Mouse (Mus musculus): Measurements from ENCODE around the gene Ift22. TPM values are rescaled to one million over a fixed set of nuclear protein-coding genes. Genes with fewer than 3 reads are reported as not detected.

Ift22 gene
- polyA plus RNA-seq, 2 experiments, result 2.5 to 9.9 TPM

DNA sequence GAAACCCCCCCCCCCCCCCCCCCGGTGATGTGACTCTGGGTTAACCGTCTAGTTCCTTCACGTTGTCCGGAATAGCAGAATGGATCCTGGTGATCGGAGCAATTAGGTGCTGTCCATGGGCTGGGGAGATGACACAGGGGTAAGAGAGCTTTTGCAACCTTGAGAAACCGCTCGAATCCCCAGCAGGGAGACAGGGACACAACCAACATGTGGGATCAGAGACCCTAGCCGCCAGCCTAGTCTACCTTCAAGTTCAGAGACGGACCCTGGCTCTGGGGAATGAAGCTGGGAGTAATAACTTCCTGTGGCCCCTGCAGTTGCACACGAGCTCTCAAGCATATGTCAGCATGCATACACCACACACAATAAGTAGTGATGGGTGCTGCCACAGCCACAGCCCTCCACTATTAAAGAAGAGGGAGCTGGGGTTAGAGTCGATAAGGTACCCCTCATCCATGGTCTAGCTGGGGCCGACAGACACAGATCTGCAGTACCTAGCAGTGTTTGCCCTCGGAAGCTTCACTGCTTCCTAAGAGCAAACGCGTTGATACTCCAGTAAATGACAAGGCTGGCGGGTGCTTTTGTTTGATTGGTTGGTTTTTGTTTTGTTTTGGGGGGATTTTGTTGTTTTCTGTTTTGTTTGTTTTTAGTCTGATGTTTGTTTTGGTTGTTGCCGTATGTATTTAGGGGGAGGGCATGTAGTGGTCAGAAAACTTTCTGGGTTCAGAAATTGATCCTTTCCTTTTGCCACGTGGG is 11.8 kb downstream of the Ift22 start:
- no peaks in the 10 kb centered on the region for H3K36me3 ChIP-seq (replicated peaks; ENCODE audit: control insufficient read depth, insufficient read depth, low read depth)
- no peak for DNase-seq (ENCODE audit: low read depth in 3 of 3, low spot score in 3 of 3)
- no peak overlapping the region for H3K27ac ChIP-seq
- H3K9ac ChIP-seq (replicated peaks), result peak overlapping the region; percentile 70
- peak overlapping the region; percentile 68 to 92 for H3K4me3 ChIP-seq (ENCODE audit: insufficient read depth in 1 of 2, low read depth in 2 of 2, low read length in 2 of 2)
- H3K27me3 ChIP-seq (ENCODE audit: control insufficient read depth, insufficient read depth, low read length), result no peaks in the 10 kb centered on the region
- 16% methylated on average over 17 of the region's 18 CpGs for WGBS (ENCODE audit: insufficient replicate concordance)
- no peaks in the 10 kb centered on the region for H3K9me3 ChIP-seq (ENCODE audit: control insufficient read depth, low read length)
- H3K4me1 ChIP-seq (replicated peaks; ENCODE audit: control insufficient read depth in 2 of 2, insufficient read depth in 2 of 2, low read length in 1 of 2), result peaks cover 0 to 7% of the 10 kb centered on the region in 2 experiments; a peak in 3 of 4 replicates
- H3K4me2 ChIP-seq (ENCODE audit: low read depth), result peak overlapping the region; percentile 91
- TF ChIP-seq CTCF (IDR thresholded peaks at IDR 0.05; ENCODE audit: low read depth), result no peak
- TF ChIP-seq EP300 (IDR thresholded peaks at IDR 0.05; ENCODE audit: low read depth), result no peak
- ATAC-seq (ENCODE audit: insufficient read depth), result peak; percentile 12; the same call in 1 of the 2 replicates

DNA sequence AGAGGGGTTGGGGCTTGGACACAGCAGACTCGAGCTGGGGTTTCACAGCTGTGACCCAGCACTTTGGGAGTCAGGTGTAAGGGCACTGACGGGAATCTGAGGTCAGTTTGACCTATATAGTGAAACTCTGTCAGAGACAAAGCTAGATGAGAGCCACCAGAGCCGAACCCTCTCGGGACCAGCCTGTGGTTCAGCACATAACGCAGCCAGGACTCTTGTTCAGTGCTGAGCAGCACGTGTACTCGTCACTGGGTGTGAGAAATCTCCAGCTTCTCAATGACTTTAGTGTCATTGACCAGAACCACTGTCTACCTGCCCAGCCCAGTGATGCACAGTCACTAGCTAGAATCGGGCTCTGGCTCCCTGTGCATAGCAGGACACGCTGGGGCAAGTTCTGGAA is 14.9 kb downstream of the Ift22 start:
- Histone ChIP-seq H3K4me2 (ENCODE audit: low read depth) (no peak overlapping the region), H3K4me1 (replicated peaks; ENCODE audit: control insufficient read depth in 2 of 2, insufficient read depth in 2 of 2, low read length in 1 of 2) (peaks cover 0 to 7% of the 10 kb centered on the region in 2 experiments; a peak in 3 of 4 replicates), H3K9me3 (ENCODE audit: control insufficient read depth, low read length) (no peaks in the 10 kb centered on the region), H3K27ac (no peak overlapping the region), H3K27me3 (ENCODE audit: control insufficient read depth, insufficient read depth, low read length) (no peaks in the 10 kb centered on the region), H3K4me3 (ENCODE audit: insufficient read depth in 1 of 2, low read depth in 2 of 2, low read length in 2 of 2) (no peak overlapping the region), H3K36me3 (replicated peaks; ENCODE audit: control insufficient read depth, insufficient read depth, low read depth) (no peaks in the 10 kb centered on the region), H3K9ac (replicated peaks) (no peak overlapping the region)
- no peak for DNase-seq (ENCODE audit: low read depth in 3 of 3, low spot score in 3 of 3)
- TF ChIP-seq EP300 (IDR thresholded peaks at IDR 0.05; ENCODE audit: low read depth) (no peak), CTCF (IDR thresholded peaks at IDR 0.05; ENCODE audit: low read depth) (no peak)
- ATAC-seq (ENCODE audit: insufficient read depth), result no peak
- 70% methylated on average over 9 of the region's 9 CpGs for WGBS (ENCODE audit: insufficient replicate concordance)

DNA sequence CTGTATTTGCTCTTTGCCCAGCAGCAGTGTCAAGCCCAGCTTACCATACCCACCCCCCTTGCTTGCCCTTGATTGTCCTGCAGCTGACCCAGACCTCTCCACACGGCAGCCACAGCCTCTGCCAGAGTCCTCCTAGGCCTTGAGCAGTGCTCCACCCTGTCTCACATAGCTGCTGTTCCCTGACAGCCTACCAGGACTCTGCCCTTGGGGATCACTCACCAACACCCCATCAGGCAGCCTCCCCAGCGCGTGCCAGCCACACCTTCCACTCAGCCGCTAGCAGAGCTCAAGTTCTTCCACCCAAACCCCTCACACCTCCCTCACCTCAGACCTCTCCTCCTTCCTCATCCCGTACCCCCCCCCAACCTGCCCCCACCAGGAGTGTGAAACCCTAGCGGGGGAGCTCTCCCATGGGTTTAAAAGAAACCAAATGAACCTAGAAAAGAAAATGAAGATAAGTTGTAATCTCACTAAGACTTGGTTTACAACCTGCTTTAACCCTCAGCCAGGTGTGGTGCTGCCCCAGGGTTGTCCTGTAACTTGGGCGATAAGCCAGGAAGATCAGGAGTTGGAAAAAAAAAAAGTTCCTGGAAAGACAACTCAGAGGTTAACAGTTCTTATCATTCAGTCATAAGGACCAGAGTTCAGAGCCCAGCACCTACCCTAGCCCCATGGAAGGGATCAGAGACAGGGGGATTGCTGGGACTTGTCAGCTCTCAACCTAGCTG is 16.0 kb downstream of the Ift22 start:
- TF ChIP-seq EP300 (IDR thresholded peaks at IDR 0.05; ENCODE audit: low read depth), result no peak
- TF ChIP-seq CTCF (IDR thresholded peaks at IDR 0.05; ENCODE audit: low read depth), result no peak
- H3K4me1 ChIP-seq (replicated peaks; ENCODE audit: control insufficient read depth in 2 of 2, insufficient read depth in 2 of 2, low read length in 1 of 2), result peaks cover 0 to 7% of the 10 kb centered on the region in 2 experiments; a peak in 3 of 4 replicates
- H3K36me3 ChIP-seq (replicated peaks; ENCODE audit: control insufficient read depth, insufficient read depth, low read depth), result no peaks in the 10 kb centered on the region
- H3K4me2 ChIP-seq (ENCODE audit: low read depth), result no peak overlapping the region
- no peak overlapping the region for H3K4me3 ChIP-seq (ENCODE audit: insufficient read depth in 1 of 2, low read depth in 2 of 2, low read length in 2 of 2)
- DNase-seq (ENCODE audit: low read depth in 3 of 3, low spot score in 3 of 3), result no peak
- no peak for ATAC-seq (ENCODE audit: insufficient read depth)
- WGBS (ENCODE audit: insufficient replicate concordance), result 54% methylated on average over 7 of the region's 7 CpGs
- no peak overlapping the region for H3K27ac ChIP-seq
- H3K27me3 ChIP-seq (ENCODE audit: control insufficient read depth, insufficient read depth, low read length), result no peaks in the 10 kb centered on the region
- H3K9me3 ChIP-seq (ENCODE audit: control insufficient read depth, low read length), result no peaks in the 10 kb centered on the region
- H3K9ac ChIP-seq (replicated peaks), result no peak overlapping the region

DNA sequence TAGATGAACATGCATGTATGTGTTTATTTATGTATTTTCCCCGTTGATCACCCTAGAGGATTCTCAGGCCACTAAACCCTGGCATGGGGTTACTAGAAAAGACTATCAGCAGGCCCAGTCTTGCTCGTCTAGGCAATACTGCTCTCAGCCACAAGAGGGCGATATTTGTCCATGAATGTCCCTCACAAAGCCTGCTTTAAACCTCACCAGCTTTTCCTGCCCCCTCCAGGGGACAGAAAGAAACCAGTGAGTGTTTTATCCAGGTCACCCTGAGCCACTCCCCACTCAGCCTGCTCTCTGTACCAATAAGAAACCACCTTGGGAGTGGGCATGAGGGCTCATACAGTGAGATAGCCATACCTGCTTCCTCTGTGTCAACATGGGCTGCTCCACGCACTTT is 21.1 kb downstream of the Ift22 start:
- 23% methylated on average over 4 of the region's 4 CpGs for whole genome bisulfite sequencing (ENCODE audit: insufficient replicate concordance)
- H3K9me3 ChIP-seq (ENCODE audit: control insufficient read depth, low read length), result no peaks in the 10 kb centered on the region
- TF ChIP-seq CTCF (IDR thresholded peaks at IDR 0.05; ENCODE audit: low read depth) (peak; percentile 93), EP300 (IDR thresholded peaks at IDR 0.05; ENCODE audit: low read depth) (no peak)
- H3K4me3 ChIP-seq (ENCODE audit: insufficient read depth in 1 of 2, low read depth in 2 of 2, low read length in 2 of 2), result no peak overlapping the region
- H3K4me2 ChIP-seq (ENCODE audit: low read depth), result no peak overlapping the region
- H3K4me1 ChIP-seq (replicated peaks; ENCODE audit: control insufficient read depth in 2 of 2, insufficient read depth in 2 of 2, low read length in 1 of 2), result no peaks in the 10 kb centered on the region
- H3K9ac ChIP-seq (replicated peaks), result no peak overlapping the region
- no peaks in the 10 kb centered on the region for H3K27me3 ChIP-seq (ENCODE audit: control insufficient read depth, insufficient read depth, low read length)
- H3K36me3 ChIP-seq (replicated peaks; ENCODE audit: control insufficient read depth, insufficient read depth, low read depth), result no peaks in the 10 kb centered on the region
- no peak overlapping the region for H3K27ac ChIP-seq
- DNase-seq (ENCODE audit: low read depth in 3 of 3, low spot score in 3 of 3) (peak; percentile 52 to 68 (median 59)), ATAC-seq (ENCODE audit: insufficient read depth) (peak; percentile 32; the same call in 1 of the 2 replicates)

GRCm38 (mm10) chr5:136931896-136932295 is 23.9 kb downstream of the Ift22 start:
- no peaks in the 10 kb centered on the region for H3K9me3 ChIP-seq (ENCODE audit: control insufficient read depth, low read length)
- no peak overlapping the region for H3K9ac ChIP-seq (replicated peaks)
- no peaks in the 10 kb centered on the region for H3K4me1 ChIP-seq (replicated peaks; ENCODE audit: control insufficient read depth in 2 of 2, insufficient read depth in 2 of 2, low read length in 1 of 2)
- WGBS (ENCODE audit: insufficient replicate concordance), result 76% methylated on average over 14 of the region's 14 CpGs
- no peaks in the 10 kb centered on the region for H3K36me3 ChIP-seq (replicated peaks; ENCODE audit: control insufficient read depth, insufficient read depth, low read depth)
- no peak overlapping the region for H3K27ac ChIP-seq
- H3K4me2 ChIP-seq (ENCODE audit: low read depth), result no peak overlapping the region
- TF ChIP-seq EP300 (IDR thresholded peaks at IDR 0.05; ENCODE audit: low read depth), result no peak
- TF ChIP-seq CTCF (IDR thresholded peaks at IDR 0.05; ENCODE audit: low read depth), result no peak
- no peak overlapping the region for H3K4me3 ChIP-seq (ENCODE audit: insufficient read depth in 1 of 2, low read depth in 2 of 2, low read length in 2 of 2)
- no peaks in the 10 kb centered on the region for H3K27me3 ChIP-seq (ENCODE audit: control insufficient read depth, insufficient read depth, low read length)
- no peak for DNase-seq (ENCODE audit: low read depth in 3 of 3, low spot score in 3 of 3)
- ATAC-seq (ENCODE audit: insufficient read depth), result no peak

All from liver, embryonic 14.5 days (tissue).